Mouse (Mus musculus): ENCODE data around the gene Tmem39b. TPM values are rescaled to one million over a fixed set of nuclear protein-coding genes. Genes with fewer than 3 reads are reported as not detected.

Tmem39b gene
- polyA plus RNA-seq, 1 experiment from 2014 or later, result 25.6 TPM

- no peak overlapping the region for H3K4me2 ChIP-seq (replicated peaks)
- no peak overlapping the region for H3K27ac ChIP-seq
- H3K9ac ChIP-seq, result no peak overlapping the region
- H3K4me1 ChIP-seq (replicated peaks; ENCODE audit: control insufficient read depth, insufficient read depth, low read length), result peaks cover 39% of the 10 kb centered on the region
- H3K27me3 ChIP-seq (ENCODE audit: control insufficient read depth, insufficient read depth, low read length), result no peaks in the 10 kb centered on the region
- 85% methylated on average over 1 of the region's 1 CpGs for WGBS
- no peak for ATAC-seq (ENCODE audit: low FRiP score)
- no peaks in the 10 kb centered on the region for H3K9me3 ChIP-seq (ENCODE audit: control insufficient read depth, low read length)
- peaks cover 31% of the 10 kb centered on the region for H3K36me3 ChIP-seq (replicated peaks; ENCODE audit: control insufficient read depth, insufficient read depth)
- DNase-seq (ENCODE audit: low spot score), result no peak
- no peak overlapping the region for H3K4me3 ChIP-seq (replicated peaks; ENCODE audit: low read length)
These were observed 3.6 kb upstream of the Tmem39b start for GRCm38 (mm10) chr4:129700216-129700615.

DNA sequence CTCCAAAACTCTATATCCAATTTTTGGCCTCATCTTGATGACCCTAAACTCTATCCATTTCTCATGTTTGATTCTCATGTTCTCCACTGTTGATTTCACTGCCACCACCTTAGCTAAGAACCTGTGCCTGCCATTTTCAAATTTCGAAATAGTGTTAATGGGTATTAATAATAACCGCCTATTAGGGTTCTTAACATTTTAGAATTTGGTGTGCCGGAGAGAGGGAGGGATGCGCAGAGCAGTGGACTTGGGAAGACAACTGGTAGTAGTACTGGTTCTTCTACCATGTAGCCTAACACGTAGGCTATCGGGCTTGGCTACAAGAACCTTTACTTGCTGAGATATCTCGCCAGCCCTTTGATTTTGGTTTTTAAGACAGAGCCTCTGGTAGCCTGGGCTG, 553 bp upstream of the Tmem39b start:
- no peaks in the 10 kb centered on the region for H3K9me3 ChIP-seq (ENCODE audit: control insufficient read depth, low read length)
- peaks cover 27% of the 10 kb centered on the region for H3K36me3 ChIP-seq (replicated peaks; ENCODE audit: control insufficient read depth, insufficient read depth)
- DNase-seq (ENCODE audit: low spot score) (no peak), ATAC-seq (ENCODE audit: low FRiP score) (no peak)
- peak overlapping the region; percentile 59 for H3K4me3 ChIP-seq (replicated peaks; ENCODE audit: low read length)
- no peaks in the 10 kb centered on the region for H3K27me3 ChIP-seq (ENCODE audit: control insufficient read depth, insufficient read depth, low read length)
- H3K9ac ChIP-seq, result peak overlapping the region; percentile 71
- H3K4me1 ChIP-seq (replicated peaks; ENCODE audit: control insufficient read depth, insufficient read depth, low read length), result peaks cover 34% of the 10 kb centered on the region
- peak overlapping the region; percentile 94 for H3K27ac ChIP-seq
- peak overlapping the region; percentile 56 for H3K4me2 ChIP-seq (replicated peaks)
- WGBS, result 84% methylated on average over 7 of the region's 7 CpGs

DNA sequence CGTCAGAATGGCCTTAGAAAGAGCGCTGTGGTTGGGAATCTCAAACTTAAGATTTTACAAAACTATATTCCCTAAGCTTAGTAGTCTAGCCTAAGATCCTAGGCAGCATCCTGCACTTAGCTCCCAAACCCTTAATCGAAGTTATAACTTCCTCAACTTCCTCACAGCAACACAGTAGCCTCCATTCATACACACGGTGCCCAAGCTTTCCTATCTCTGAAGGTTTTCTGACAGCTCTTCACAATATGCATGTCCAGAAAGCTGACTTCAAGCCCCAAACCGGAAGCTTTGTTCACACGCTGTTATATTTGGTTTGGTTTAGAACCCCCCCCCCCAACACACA, 852 bp downstream of the Tmem39b start:
- ATAC-seq (ENCODE audit: low FRiP score) (no peak), DNase-seq (ENCODE audit: low spot score) (no peak)
- peaks cover 27% of the 10 kb centered on the region for H3K4me1 ChIP-seq (replicated peaks; ENCODE audit: control insufficient read depth, insufficient read depth, low read length)
- H3K4me2 ChIP-seq (replicated peaks), result peak overlapping the region; percentile 63
- no peaks in the 10 kb centered on the region for H3K9me3 ChIP-seq (ENCODE audit: control insufficient read depth, low read length)
- WGBS, result 22% methylated on average over 6 of the region's 6 CpGs
- H3K27me3 ChIP-seq (ENCODE audit: control insufficient read depth, insufficient read depth, low read length), result no peaks in the 10 kb centered on the region
- H3K9ac ChIP-seq, result peak overlapping the region; percentile 71
- H3K36me3 ChIP-seq (replicated peaks; ENCODE audit: control insufficient read depth, insufficient read depth), result peaks cover 35% of the 10 kb centered on the region
- peak overlapping the region; percentile 59 for H3K4me3 ChIP-seq (replicated peaks; ENCODE audit: low read length)
- H3K27ac ChIP-seq, result peak overlapping the region; percentile 94

DNA sequence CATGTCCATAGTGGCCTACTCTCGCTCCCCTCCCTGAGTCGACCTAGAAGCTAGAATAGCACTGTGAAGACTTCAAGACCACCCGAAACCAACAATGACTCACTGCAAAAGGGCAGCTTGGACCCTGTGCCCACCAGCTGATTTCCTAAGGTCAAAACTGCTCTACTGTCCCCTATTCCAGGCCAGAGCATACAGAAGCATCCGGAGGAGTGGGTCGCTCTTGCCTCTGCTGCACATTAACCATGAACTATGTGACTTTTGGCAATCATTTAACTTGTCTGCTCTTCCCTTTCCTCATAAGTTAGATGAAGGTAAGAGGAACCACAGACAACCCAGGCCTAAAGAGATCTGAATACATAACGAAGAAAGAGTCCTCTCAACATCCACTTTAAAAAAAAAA, 12.1 kb downstream of the Tmem39b start:
- Histone ChIP-seq H3K4me2 (replicated peaks) (no peak overlapping the region), H3K27ac (no peak overlapping the region), H3K27me3 (ENCODE audit: control insufficient read depth, insufficient read depth, low read length) (no peaks in the 10 kb centered on the region), H3K9ac (no peak overlapping the region), H3K9me3 (ENCODE audit: control insufficient read depth, low read length) (no peaks in the 10 kb centered on the region), H3K4me1 (replicated peaks; ENCODE audit: control insufficient read depth, insufficient read depth, low read length) (no peaks in the 10 kb centered on the region), H3K4me3 (replicated peaks; ENCODE audit: low read length) (no peak overlapping the region), H3K36me3 (replicated peaks; ENCODE audit: control insufficient read depth, insufficient read depth) (peaks cover 97% of the 10 kb centered on the region)
- ATAC-seq (ENCODE audit: low FRiP score), result no peak
- WGBS, result 93% methylated on average over 6 of the region's 6 CpGs
- no peak for DNase-seq (ENCODE audit: low spot score)

DNA sequence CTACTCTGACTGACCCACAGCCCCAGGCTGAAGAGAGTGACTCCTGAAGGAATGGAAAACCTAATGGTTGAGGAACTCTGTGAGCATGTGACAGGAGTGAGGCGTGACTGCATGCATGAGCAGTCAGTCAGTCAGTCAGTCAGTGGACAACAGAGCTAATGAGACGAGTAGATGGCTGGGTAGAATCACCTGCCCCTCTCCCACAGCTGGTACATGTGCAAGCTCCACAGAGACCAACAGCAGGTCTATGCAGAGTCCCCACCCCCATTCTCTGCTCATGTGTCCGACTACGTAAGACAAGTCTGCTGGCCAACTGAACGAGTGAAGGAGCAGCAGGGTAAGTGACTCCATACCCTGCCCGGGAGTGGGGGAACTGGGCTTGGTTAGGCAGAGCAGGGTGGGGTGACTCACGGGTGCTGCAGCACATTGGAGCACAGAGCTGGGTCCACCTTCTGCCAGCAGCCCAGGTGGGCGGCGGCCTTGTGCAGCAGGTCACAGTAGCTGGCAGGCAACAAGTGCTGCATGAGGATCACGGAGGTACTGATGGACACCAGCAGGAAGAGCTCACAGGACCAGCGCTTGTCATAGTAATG, 12.6 kb downstream of the Tmem39b start:
- no peak overlapping the region for H3K4me2 ChIP-seq (replicated peaks)
- no peak for ATAC-seq (ENCODE audit: low FRiP score)
- H3K9ac ChIP-seq, result no peak overlapping the region
- no peaks in the 10 kb centered on the region for H3K4me1 ChIP-seq (replicated peaks; ENCODE audit: control insufficient read depth, insufficient read depth, low read length)
- no peak for DNase-seq (ENCODE audit: low spot score)
- H3K4me3 ChIP-seq (replicated peaks; ENCODE audit: low read length), result no peak overlapping the region
- no peaks in the 10 kb centered on the region for H3K27me3 ChIP-seq (ENCODE audit: control insufficient read depth, insufficient read depth, low read length)
- no peak overlapping the region for H3K27ac ChIP-seq
- peaks cover 96% of the 10 kb centered on the region for H3K36me3 ChIP-seq (replicated peaks; ENCODE audit: control insufficient read depth, insufficient read depth)
- no peaks in the 10 kb centered on the region for H3K9me3 ChIP-seq (ENCODE audit: control insufficient read depth, low read length)
- WGBS, result 87% methylated on average over 11 of the region's 11 CpGs

DNA sequence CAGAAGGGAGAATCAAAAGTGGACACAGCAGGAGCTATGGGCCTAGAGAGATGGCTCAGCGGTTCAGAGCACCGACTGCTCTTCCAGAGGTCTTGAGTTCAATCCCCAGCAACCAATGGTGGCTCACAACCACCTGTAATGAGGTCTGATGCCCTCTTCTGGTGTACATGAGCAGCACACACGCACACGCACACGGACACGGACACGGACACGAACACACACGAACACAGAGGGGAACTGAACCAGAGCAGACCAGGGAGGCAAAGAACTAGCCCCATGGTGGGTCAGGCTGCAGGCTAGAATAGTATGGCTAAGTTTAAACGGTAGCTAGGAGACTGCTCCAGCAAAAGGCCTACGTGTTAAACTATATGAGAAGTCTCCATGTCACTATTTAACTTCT, 14.8 kb downstream of the Tmem39b start:
- Histone ChIP-seq H3K27ac (no peak overlapping the region), H3K9me3 (ENCODE audit: control insufficient read depth, low read length) (no peaks in the 10 kb centered on the region), H3K4me3 (replicated peaks; ENCODE audit: low read length) (no peak overlapping the region), H3K36me3 (replicated peaks; ENCODE audit: control insufficient read depth, insufficient read depth) (peaks cover 98% of the 10 kb centered on the region), H3K27me3 (ENCODE audit: control insufficient read depth, insufficient read depth, low read length) (no peaks in the 10 kb centered on the region), H3K4me2 (replicated peaks) (no peak overlapping the region), H3K4me1 (replicated peaks; ENCODE audit: control insufficient read depth, insufficient read depth, low read length) (no peaks in the 10 kb centered on the region), H3K9ac (no peak overlapping the region)
- 94% methylated on average over 11 of the region's 11 CpGs for WGBS
- DNase-seq (ENCODE audit: low spot score) (no peak), ATAC-seq (ENCODE audit: low FRiP score) (no peak)

DNA sequence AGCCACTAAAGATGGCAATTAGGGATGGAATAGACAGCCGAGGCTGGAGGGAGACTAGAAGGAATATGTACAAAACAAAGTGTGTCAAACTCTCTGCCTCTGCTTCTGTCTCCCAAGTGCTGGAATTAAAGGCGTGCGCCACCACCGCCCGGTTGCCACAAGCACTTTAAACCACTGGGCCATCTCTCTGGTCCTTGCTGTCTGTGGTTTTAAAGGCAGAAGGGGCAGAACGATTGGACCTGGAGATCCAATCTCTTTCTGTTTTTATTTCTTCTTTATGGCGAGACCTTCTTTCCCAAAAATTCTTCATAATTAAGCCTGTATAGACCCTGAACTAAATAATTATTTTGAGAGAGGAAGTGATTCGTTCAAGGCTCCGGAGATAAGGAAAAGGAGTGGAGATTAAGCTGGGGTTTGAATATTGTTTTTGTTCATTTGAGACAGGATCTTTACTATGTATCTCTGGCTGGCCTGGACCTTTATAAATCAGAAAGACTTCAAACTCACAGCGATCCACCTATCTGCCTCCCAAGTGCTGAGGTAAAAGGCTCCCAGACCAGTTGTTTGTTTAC, 23.7 kb downstream of the Tmem39b start:
- peak overlapping the region; percentile 90 for H3K9ac ChIP-seq
- ATAC-seq (ENCODE audit: low FRiP score) (no peak), DNase-seq (ENCODE audit: low spot score) (no peak)
- 13% methylated on average over 10 of the region's 10 CpGs for WGBS
- H3K9me3 ChIP-seq (ENCODE audit: control insufficient read depth, low read length), result no peaks in the 10 kb centered on the region
- no peaks in the 10 kb centered on the region for H3K27me3 ChIP-seq (ENCODE audit: control insufficient read depth, insufficient read depth, low read length)
- H3K4me2 ChIP-seq (replicated peaks), result peak overlapping the region; percentile 91
- H3K27ac ChIP-seq, result peak overlapping the region; percentile 90
- H3K4me3 ChIP-seq (replicated peaks; ENCODE audit: low read length), result peak overlapping the region; percentile 91
- peaks cover 31% of the 10 kb centered on the region for H3K36me3 ChIP-seq (replicated peaks; ENCODE audit: control insufficient read depth, insufficient read depth)
- H3K4me1 ChIP-seq (replicated peaks; ENCODE audit: control insufficient read depth, insufficient read depth, low read length), result peaks cover 17% of the 10 kb centered on the region

DNA sequence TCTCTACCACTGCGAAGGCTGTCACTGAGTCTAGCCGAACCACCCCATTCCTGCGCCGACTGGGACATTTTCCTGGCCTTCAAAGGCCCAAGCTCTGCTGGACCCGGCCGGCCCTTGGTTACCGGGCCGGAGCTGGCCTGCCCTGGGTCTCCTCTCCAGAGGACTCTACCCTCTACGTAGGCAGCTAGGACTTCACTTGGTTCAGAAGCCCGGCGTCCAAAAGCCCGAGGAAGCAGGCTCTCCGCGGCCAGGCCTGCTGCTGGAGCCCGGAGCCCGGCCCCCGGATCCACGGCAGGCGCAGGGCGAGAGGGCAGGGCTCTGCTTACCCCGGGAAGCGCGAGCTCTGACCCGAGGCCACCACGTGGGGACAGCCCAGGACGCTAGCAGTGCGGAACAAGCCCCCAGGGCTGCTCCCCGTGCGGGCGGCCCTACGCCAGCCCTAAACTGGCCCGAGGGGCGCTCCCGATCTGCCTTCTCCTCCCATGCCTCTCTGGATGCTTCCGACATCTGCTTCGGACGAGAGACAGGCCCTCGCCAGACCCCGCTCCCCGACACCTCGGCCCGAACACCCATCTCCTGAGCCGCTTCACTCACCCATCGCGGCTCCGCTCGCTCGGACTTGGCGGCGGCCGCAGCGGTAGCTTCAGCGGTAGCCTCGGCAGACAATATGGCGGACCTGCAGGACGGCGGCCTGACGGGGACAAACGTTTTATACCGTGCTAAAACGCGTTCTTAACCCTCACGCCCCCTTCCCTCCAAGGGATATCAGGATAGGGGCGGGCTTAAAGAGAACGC, 24.4 kb downstream of the Tmem39b start, which contains the start of gene Kpna6:
Kpna6 (minus strand) TSS at position 685 of the 795 bp plus-strand sequence.
- peak within 1 kb of the TSS; percentile 91 for H3K4me3 ChIP-seq (replicated peaks; ENCODE audit: low read length)
- under 1% methylated on average over 64 of the region's 65 CpGs for WGBS
- peak within 1 kb of the TSS; percentile 90 for H3K27ac ChIP-seq
- H3K27me3 ChIP-seq (ENCODE audit: control insufficient read depth, insufficient read depth, low read length), result no peaks in the 10 kb centered on the region
- H3K4me2 ChIP-seq (replicated peaks), result peak within 1 kb of the TSS; percentile 91
- H3K9me3 ChIP-seq (ENCODE audit: control insufficient read depth, low read length), result no peaks in the 10 kb centered on the region
- ATAC-seq (ENCODE audit: low FRiP score), result peak; percentile 95
- peak; percentile 88 for DNase-seq (ENCODE audit: low spot score)
- peaks cover 27% of the 10 kb centered on the region for H3K36me3 ChIP-seq (replicated peaks; ENCODE audit: control insufficient read depth, insufficient read depth)
- H3K4me1 ChIP-seq (replicated peaks; ENCODE audit: control insufficient read depth, insufficient read depth, low read length), result peaks cover 17% of the 10 kb centered on the region
- H3K9ac ChIP-seq, result peak within 1 kb of the TSS; percentile 90

GRCm38 (mm10) chr4:129671491-129672082, 25.1 kb downstream of the Tmem39b start:
- Histone ChIP-seq H3K4me3 (replicated peaks; ENCODE audit: low read length) (peak overlapping the region; percentile 91), H3K36me3 (replicated peaks; ENCODE audit: control insufficient read depth, insufficient read depth) (peaks cover 27% of the 10 kb centered on the region), H3K27ac (peak overlapping the region; percentile 90), H3K9me3 (ENCODE audit: control insufficient read depth, low read length) (no peaks in the 10 kb centered on the region), H3K9ac (peak overlapping the region; percentile 90), H3K27me3 (ENCODE audit: control insufficient read depth, insufficient read depth, low read length) (no peaks in the 10 kb centered on the region), H3K4me1 (replicated peaks; ENCODE audit: control insufficient read depth, insufficient read depth, low read length) (peaks cover 17% of the 10 kb centered on the region), H3K4me2 (replicated peaks) (peak overlapping the region; percentile 91)
- no peak for ATAC-seq (ENCODE audit: low FRiP score)
- DNase-seq (ENCODE audit: low spot score), result peak; percentile 62
- 8% methylated on average over 12 of the region's 12 CpGs for WGBS

Measured in hindbrain, embryonic 14.5 days (tissue).